Mouse (Mus musculus): ENCODE results near the gene Cox10. TPM values are rescaled to one million over a fixed set of nuclear protein-coding genes. Genes with fewer than 3 reads are reported as not detected.

Cox10 gene
- polyA plus RNA-seq, 1 experiment = 15.6 TPM

GRCm38 (mm10) chr11:63969205-63969910, 109.9 kb downstream of the Cox10 start:
- no peak for DNase-seq (ENCODE audit: low read depth, low spot score)

GRCm38 (mm10) chr11:63968388-63969035, 110.8 kb downstream of the Cox10 start:
- WGBS = 80% methylated on average over 3 of the region's 3 CpGs

More at GRCm38 (mm10) chr11:63969205-63969910, 109.9 kb downstream of the Cox10 start:
- 69% methylated on average over 11 of the region's 11 CpGs for WGBS

GRCm38 (mm10) chr11:63967641-63968387, 111.5 kb downstream of the Cox10 start:
- no peak for DNase-seq (ENCODE audit: low read depth, low spot score)
- 86% methylated on average over 9 of the region's 9 CpGs for WGBS

More at GRCm38 (mm10) chr11:63968388-63969035, 110.8 kb downstream of the Cox10 start:
- no peak for DNase-seq (ENCODE audit: low read depth, low spot score)

- WGBS = 74% methylated on average over 5 of the region's 5 CpGs
- DNase-seq (ENCODE audit: low read depth, low spot score) = no peak
Observed at GRCm38 (mm10) chr11:63965437-63965836, 113.8 kb downstream of the Cox10 start.

GRCm38 (mm10) chr11:63957207-63957606, 122.1 kb downstream of the Cox10 start:
- WGBS = 18% methylated on average over 4 of the region's 4 CpGs
- peak; percentile 63 for DNase-seq (ENCODE audit: low read depth, low spot score)

GRCm38 (mm10) chr11:63956748-63957147, 122.5 kb downstream of the Cox10 start:
- WGBS = 24% methylated on average over 7 of the region's 7 CpGs
- no peak for DNase-seq (ENCODE audit: low read depth, low spot score)

- DNase-seq (ENCODE audit: low read depth, low spot score) = no peak
- 84% methylated on average over 2 of the region's 2 CpGs for WGBS
Observed at GRCm38 (mm10) chr11:63953887-63954286, 125.4 kb downstream of the Cox10 start.

- 81% methylated on average over 4 of the region's 4 CpGs for WGBS
- DNase-seq (ENCODE audit: low read depth, low spot score) = no peak
Observed at GRCm38 (mm10) chr11:63952743-63953191, 126.5 kb downstream of the Cox10 start.

GRCm38 (mm10) chr11:63951831-63952631, 127.2 kb downstream of the Cox10 start:
- 11% methylated on average over 19 of the region's 19 CpGs for WGBS
- no peak for DNase-seq (ENCODE audit: low read depth, low spot score)

- no peak for DNase-seq (ENCODE audit: low read depth, low spot score)
- 90% methylated on average over 11 of the region's 11 CpGs for WGBS
Observed at GRCm38 (mm10) chr11:63948371-63948770, 130.9 kb downstream of the Cox10 start.

- WGBS = 83% methylated on average over 2 of the region's 2 CpGs
- DNase-seq (ENCODE audit: low read depth, low spot score) = no peak
Observed at GRCm38 (mm10) chr11:63947024-63947423, 132.2 kb downstream of the Cox10 start.

- no peak for DNase-seq (ENCODE audit: low read depth, low spot score)
- WGBS = 78% methylated on average over 3 of the region's 3 CpGs
Observed at GRCm38 (mm10) chr11:63943947-63944346, 135.3 kb downstream of the Cox10 start.

GRCm38 (mm10) chr11:63943268-63943890, 135.9 kb downstream of the Cox10 start:
- 94% methylated on average over 13 of the region's 13 CpGs for WGBS

GRCm38 (mm10) chr11:63942177-63942576, 137.1 kb downstream of the Cox10 start:
- DNase-seq (ENCODE audit: low read depth, low spot score) = no peak
- WGBS = 41% methylated on average over 8 of the region's 8 CpGs

More at GRCm38 (mm10) chr11:63943268-63943890, 135.9 kb downstream of the Cox10 start:
- DNase-seq (ENCODE audit: low read depth, low spot score) = no peak

GRCm38 (mm10) chr11:63936641-63937040, 142.6 kb downstream of the Cox10 start:
- no peak for DNase-seq (ENCODE audit: low read depth, low spot score)
- 55% methylated on average over 3 of the region's 3 CpGs for WGBS

GRCm38 (mm10) chr11:63926901-63927300, 152.4 kb downstream of the Cox10 start:
- no peak for DNase-seq (ENCODE audit: low read depth, low spot score)
- WGBS = 82% methylated on average over 6 of the region's 6 CpGs

GRCm38 (mm10) chr11:63925161-63925582, 154.1 kb downstream of the Cox10 start:
- no peak for DNase-seq (ENCODE audit: low read depth, low spot score)
- under 1% methylated on average over 31 of the region's 31 CpGs for WGBS

- 31% methylated on average over 26 of the region's 26 CpGs for WGBS
- DNase-seq (ENCODE audit: low read depth, low spot score) = no peak
Observed at GRCm38 (mm10) chr11:63924286-63924930, 154.9 kb downstream of the Cox10 start.

Measured in large intestine, adult 2 months (tissue).